Mouse (Mus musculus) ovary, adult 18-20 months (tissue): Measurements from ENCODE around the gene Ncor2.

Experiments used
- DNase-seq: peaks from one replicate; pipeline ENCODE4 v3.0.0; 2022; ENCODE audit warnings: low spot score, mixed read lengths

Ncor2 gene

GRCm38 (mm10) chr5:125148686-125149085 is 30.3 kb downstream of the Ncor2 start:
- DNase-seq, result peak; percentile 56

DNA sequence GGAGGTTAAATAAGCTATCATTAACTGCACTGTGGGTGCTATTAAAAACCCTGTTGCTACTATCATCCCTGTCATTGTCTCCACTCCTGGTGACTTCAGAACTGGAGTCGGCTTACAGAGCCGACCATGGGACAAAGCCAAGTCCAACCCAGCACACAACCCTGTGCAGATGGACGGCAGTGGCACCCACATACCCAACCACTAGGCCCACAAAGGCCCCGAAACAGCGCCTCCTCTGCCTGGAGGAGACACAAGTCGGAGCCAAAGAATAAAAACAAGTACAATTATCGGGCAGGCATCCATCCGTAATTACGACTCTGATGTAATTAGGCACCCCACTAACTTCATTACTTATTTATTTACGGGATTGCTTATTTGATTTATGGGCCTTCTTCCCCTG is 30.8 kb downstream of the Ncor2 start:
- no peak for DNase-seq

DNA sequence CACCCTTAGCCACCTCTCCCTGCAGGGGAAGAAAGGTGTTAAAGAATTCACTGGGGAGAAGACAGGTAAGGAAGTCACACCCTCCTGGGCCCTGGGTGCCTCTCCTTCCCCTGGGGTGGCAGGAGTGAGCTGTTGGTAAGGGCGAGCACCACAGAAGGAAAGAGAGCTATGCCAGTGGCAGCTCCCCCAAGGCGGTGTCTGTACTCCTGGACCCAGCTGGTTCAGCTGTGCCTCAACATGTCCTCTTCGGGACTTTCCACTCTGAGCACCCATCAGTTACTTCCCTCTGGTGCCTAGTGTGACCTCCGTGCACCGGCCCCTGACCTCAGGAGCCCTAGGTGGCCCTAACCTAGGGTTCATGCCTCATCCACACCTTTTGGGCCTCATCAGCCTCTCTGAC is 31.9 kb downstream of the Ncor2 start:
- no peak for DNase-seq

- DNase-seq, result no peak
Measured at GRCm38 (mm10) chr5:125143114-125143872, 35.7 kb downstream of the Ncor2 start.

DNA sequence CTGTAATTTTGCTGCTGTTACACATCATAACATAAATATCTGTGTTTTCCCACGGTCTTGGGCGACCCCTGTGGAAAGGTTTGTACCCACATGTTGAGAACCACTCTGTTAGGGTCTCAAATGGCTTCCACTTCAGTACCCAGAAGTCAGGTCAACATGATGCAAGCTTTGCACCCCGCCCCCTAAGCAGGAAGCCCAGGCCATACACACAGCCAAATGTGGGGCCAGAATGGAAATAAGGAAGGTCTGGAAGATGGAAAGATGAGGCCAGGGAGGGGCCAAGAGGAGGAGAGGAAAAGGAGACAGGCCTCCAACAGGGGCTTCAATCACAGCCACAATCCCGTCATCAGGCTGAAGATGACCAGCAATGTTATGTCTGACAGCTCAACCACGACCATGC is 37.1 kb downstream of the Ncor2 start:
- DNase-seq, result no peak

GRCm38 (mm10) chr5:125141525-125141880 is 37.5 kb downstream of the Ncor2 start:
- no peak for DNase-seq

DNA sequence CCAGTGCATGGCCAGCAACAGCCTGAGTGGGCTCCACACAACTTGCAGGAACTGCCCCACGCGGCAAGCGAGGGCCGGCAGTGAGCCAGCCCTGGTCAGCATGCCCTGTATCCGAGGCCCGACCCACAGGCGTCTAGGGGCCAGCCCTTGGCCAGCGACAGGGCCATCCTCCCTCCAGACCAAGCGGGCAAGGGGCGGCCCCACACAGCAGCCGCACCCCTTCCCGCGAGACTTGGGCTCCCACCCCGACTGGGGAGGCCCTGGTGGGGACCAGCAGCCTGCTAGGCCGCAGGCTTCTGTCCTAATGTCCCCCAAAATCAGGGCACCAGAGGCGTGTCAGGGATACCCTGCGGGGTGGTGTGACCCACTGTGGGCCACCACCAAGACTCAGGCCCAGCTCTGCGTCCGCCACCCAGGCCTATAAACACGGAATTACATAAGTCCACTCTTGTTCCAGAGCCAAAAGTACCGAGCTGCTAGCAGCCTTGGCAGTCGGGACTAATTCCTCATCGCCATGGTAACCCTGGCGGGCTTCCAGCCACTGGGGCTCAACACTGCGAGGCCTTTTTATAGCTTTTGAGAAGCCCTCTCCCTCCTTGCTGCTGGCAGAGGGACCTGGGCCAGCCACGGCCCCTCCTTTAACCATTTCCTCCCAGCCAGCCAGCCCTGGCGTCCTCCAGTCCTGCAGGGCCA is 38.0 kb downstream of the Ncor2 start:
- DNase-seq, result peak; percentile 99

DNA sequence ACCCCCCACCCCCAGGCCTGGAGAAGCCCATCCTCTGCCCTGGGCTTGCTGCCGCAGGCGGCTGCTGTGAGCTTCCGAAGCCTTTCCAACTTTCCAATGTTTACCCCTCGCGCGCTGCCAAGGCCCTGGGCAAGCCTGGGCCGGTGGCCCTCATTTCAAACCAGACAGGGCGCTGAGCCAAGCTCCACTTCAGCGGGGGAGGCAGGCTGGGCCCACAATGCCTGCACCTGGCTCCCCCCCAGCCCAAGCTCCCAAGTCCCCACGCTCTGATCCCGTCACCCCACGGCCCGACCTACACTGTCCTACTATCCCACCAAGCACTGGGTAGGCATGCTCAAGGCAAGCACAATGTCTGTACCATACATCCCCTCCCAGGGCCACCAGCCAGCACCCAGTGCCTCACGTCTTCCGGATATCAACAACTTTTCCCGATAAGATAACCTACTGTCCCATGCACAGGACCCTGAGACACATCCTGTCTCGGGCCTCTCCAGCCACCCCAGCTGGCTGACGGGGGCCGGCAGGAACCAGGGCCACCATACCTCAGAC is 38.8 kb downstream of the Ncor2 start:
- peak; percentile 85 for DNase-seq

- no peak for DNase-seq
Measured at GRCm38 (mm10) chr5:125139669-125140068, 39.4 kb downstream of the Ncor2 start.

DNA sequence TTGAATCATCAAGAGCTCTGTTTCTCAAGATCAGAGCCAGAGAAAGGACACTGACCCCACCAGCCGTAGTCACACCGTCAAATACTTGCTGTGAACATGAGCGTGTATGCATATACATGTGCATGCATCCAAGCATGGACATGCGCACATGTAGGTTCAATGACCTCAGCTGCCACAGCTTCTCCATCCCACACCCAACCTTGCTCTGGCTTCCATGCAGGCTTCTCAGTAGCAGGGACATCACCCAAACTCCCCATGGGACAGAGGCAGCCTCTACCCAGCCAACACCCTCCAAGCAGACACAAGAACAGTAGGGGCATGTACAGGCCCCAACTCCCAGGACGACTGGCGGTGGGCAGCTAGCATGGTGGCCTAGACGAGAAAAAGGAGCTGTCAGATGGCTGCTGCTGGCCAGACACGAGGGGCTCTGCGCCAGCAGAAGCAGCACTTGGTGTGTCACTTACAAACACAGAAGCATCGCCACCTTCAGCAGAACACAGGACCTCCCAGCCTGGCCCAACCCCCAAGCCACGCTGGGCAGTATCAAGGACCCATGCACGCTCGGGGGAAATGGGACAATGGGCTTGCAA is 40.1 kb downstream of the Ncor2 start:
- DNase-seq, result no peak

DNA sequence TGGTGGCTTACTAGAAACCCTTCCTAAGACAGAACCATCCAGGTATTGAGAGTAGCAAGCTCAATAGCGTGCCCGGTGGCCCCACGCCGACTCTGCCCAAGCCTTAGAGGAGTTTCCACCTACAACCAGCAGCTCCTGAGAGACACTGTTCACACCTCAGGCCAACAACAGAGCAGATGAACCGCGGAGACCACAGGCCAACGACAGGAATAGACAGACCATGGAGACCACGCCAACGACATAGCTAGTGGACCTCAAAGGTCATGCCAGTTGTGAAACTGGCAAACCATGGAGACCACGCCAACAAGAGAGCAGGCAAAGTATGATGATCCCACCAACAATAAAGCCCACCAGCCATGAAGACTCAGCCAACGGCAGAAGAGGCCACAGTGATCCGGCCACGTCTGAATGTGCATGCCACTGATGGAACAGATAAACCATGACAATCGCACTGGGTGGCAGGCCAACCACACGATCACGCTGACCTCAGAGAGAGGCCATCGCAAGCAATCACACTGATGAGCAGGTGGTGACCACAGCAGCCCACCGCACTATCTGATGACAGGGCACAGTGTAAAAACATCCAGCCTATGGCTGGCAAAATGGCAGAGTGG is 41.2 kb downstream of the Ncor2 start:
- DNase-seq, result no peak

DNA sequence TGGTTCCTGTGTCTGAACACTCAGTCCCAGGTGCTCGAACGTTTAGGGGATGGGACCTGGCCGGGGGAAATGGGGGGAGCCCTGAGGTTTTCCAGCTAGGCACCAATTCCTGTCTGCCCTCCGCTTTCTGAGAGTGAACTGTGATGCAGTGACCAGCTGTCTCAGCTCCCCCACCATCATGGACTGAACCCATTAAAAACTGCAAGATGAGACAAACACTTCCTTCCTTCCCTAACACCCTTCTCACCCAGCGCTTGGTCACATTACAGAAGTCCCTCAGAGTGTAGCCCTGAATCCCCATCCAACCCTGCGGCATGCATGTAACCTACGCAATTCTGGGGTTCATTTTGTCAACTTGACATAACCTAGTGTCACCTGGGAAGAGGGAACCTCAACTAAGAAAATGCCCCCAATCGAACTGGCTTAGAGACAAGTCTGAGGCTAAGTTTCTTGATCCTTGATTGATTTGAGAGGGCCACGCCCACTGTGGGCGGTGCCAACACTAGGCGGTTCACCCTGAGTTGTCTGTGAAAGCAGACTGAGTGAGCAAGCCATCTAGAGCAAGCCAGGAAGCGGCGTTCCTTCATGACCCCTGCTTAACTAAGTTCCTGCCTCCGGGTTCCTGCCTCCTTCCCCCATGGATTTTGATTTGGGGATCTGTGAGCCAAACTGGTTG is 41.9 kb downstream of the Ncor2 start:
- no peak for DNase-seq

- no peak for DNase-seq
Measured at GRCm38 (mm10) chr5:125136296-125136995, 42.6 kb downstream of the Ncor2 start.

DNA sequence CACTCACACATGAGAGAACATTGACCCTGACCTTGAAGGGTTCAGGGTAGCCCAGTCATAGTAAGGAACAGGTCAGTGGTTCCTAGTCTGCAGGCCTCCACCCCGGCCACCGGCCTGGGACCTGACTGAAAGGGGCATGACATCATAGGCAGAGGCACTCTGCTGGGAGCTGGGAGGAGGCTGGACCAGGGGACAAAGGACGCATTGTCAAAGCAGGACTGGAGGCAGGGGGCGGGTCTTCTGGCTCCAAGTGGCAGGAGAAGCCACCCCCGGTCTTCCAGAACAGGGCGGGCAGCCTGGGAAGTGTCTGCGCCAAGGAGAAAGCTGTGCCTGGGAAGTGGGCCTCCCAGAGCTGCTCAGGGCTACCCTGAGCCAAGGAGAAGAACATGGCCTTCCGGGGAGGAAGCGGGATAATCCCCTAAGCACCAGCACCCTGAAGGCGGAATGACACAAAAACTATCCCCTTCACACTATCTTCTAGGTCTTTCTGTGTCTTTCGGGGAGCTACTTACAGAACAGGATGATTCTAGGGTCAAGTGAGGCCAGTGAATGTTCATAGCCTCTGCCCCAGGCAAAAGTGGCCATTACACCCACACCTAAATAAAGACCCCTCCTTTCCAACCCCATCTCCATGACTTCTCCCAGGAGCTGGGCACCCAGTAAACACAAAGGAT is 44.1 kb downstream of the Ncor2 start:
- DNase-seq, result peak; percentile 40

GRCm38 (mm10) chr5:125134391-125134790 is 44.6 kb downstream of the Ncor2 start:
- peak; percentile 68 for DNase-seq

GRCm38 (mm10) chr5:125133651-125134050 is 45.4 kb downstream of the Ncor2 start:
- no peak for DNase-seq

DNA sequence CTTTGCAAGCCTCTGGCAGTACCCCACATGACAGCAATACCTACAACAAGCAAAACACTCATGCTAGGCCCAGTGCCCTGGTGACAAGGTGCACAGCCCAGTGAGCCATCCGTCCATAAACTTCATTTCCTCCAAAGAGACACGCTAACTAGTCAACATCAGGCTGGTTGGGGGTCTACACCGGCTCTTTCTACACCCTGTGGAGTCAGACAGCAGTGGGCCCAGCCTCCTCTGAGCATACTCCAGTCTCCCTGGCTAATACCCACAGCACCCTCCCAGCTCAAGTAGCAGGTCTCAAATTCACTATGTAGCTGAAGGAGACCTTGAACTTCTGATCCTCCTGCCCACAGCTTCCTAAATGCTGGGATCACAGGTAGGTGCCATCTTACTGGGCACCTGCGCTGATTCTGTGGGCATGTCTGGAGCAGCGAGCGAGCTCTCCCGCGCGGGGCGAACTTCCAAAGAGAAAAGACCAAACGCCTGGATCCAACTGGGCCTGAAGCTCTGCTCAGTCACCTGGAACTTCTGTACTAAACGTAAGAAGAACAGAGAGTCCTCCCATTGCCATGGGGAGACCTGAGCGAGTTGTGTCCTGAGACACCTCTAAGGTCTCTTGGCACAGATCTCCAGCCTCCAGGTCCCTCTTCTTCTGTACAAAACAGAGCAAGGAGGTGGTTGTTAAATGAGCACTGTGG is 46.3 kb downstream of the Ncor2 start:
- DNase-seq, result no peak

DNA sequence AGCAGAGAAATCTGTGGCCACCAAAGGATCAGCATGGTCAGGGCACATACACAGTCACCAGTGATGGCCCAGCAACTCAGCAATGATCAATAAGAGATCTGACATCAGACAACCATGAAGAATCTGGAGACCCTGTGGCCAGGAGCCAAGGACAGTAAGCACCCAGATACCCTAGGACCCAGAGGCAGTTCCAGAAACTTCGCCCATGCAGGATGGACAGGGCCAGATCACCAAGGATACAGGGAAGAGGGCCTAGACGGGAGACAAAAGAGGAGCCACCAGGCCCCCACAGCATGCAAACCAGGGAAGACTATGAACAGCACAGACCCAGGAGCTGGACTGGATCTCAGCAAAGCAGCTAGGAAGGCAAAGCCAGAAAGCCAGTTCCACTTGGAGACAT is 47.0 kb downstream of the Ncor2 start:
- no peak for DNase-seq

GRCm38 (mm10) chr5:125130406-125130805 is 48.6 kb downstream of the Ncor2 start:
- DNase-seq, result no peak

- DNase-seq, result no peak
Measured at GRCm38 (mm10) chr5:125128939-125129385, 50.1 kb downstream of the Ncor2 start.
